Comparison of ENCODE assay signal across 10 mouse cellular contexts in the genomic region with DNA sequence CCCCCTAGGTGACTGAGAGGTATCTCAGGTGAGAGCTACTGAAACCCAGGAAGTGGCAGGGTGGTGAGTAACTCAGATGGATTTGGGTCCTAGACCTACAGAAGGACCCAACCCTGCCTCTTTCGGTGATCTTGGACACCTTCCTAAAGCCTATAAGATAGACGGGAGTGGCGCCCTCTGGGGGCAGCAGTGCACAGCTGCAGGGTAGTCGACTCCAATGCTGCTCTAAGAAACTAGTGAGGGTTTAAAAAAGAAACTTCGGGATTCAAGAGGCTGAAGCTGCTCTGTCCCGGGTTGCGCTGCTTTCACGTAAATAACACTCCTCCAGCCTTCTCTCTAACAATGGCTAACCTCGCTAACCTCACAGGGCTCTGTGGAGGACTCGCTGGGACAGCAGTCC. TPM values are rescaled to one million over a fixed set of nuclear protein-coding genes. Genes with fewer than 3 reads are reported as not detected.
A peak's percentile ranks its signal among the peaks of the same experiment; 100 is the strongest.
DNase-seq lines count a peak whose midpoint lies in the region; ATAC-seq and TF ChIP-seq lines count a peak whose summit lies in the region.
"Had no signal": no experiment of that assay in that cellular context is flagged by ENCODE, and none has a peak within 500 bp of the region (broad histone marks: within the 10 kb centered on the region; RNA-seq: fewer than 3 reads in every experiment).

No protein-coding gene starts in this region.

- TF ChIP-seq EP300 in MEL (IDR thresholded peaks at IDR 0.05; ENCODE audit: low read depth in 1 of 2, low read length in 2 of 2), result no peak

- H3K9ac ChIP-seq in MEL (ENCODE audit: control insufficient read depth, low read depth, low read length, poor library complexity, severe bottlenecking), result no peak overlapping the region
- H3K9ac ChIP-seq in embryonic facial prominence, embryonic 11.5 days (replicated peaks; ENCODE audit: low read length), result no peak overlapping the region
- H3K9ac ChIP-seq: embryonic facial prominence, embryonic 15.5 days had no signal

- no peaks in the 10 kb centered on the region for H3K79me2 ChIP-seq in MEL (ENCODE audit: control insufficient read depth, insufficient read depth, low read length, poor library complexity)

- ATAC-seq in embryonic facial prominence, embryonic 11.5 days (replicated peaks; ENCODE audit: insufficient number of reproducible peaks, low FRiP score, low TSS enrichment, low read depth), result no peak

- no peak overlapping the region for H3K4me2 ChIP-seq in embryonic facial prominence, embryonic 11.5 days (ENCODE audit: low read depth, low read length)
- H3K4me2 ChIP-seq: embryonic facial prominence, embryonic 15.5 days had no signal

- no peaks in the 10 kb centered on the region for H3K27me3 ChIP-seq in kidney, adult 2 months (replicated peaks; ENCODE audit: control insufficient read depth, insufficient read depth, low read length)
- H3K27me3 ChIP-seq in MEL (ENCODE audit: control insufficient read depth in 1 of 2, insufficient read depth in 2 of 2, low read length in 2 of 2), result no peaks in the 10 kb centered on the region; a peak in 1 of 4 replicates
- H3K27me3 ChIP-seq in embryonic facial prominence, embryonic 11.5 days (ENCODE audit: control insufficient read depth, insufficient read depth, low read length), result no peaks in the 10 kb centered on the region
- H3K27me3 ChIP-seq: embryonic facial prominence, embryonic 15.5 days had no signal

- H3K36me3 ChIP-seq in kidney, adult 2 months (ENCODE audit: control insufficient read depth, insufficient read depth, low read length), result no peaks in the 10 kb centered on the region
- H3K36me3 ChIP-seq in MEL (ENCODE audit: control insufficient read depth in 1 of 2, insufficient read depth in 2 of 2, low read length in 2 of 2), result no peaks in the 10 kb centered on the region
- H3K36me3 ChIP-seq in embryonic facial prominence, embryonic 11.5 days (replicated peaks; ENCODE audit: control insufficient read depth, insufficient read depth, low read depth, low read length), result no peaks in the 10 kb centered on the region
- H3K36me3 ChIP-seq: embryonic facial prominence, embryonic 15.5 days had no signal

- H3K4me3 ChIP-seq in kidney, adult 2 months (ENCODE audit: insufficient read depth, low read depth, low read length), result no peak overlapping the region
- no peak overlapping the region for H3K4me3 ChIP-seq in MEL (ENCODE audit: control insufficient read depth in 1 of 2, insufficient read depth in 1 of 2, low read depth in 2 of 2, low read length in 2 of 2)
- H3K4me3 ChIP-seq in embryonic facial prominence, embryonic 11.5 days (ENCODE audit: low read depth, low read length), result no peak overlapping the region
- H3K4me3 ChIP-seq: embryonic facial prominence, embryonic 15.5 days had no signal

- TF ChIP-seq RAD21 in MEL (IDR thresholded peaks at IDR 0.05; ENCODE audit: low read depth, low read length), result peak; percentile 20

- H3K9me3 ChIP-seq in MEL (replicated peaks; ENCODE audit: insufficient read depth, low read length), result no peaks in the 10 kb centered on the region
- no peaks in the 10 kb centered on the region for H3K9me3 ChIP-seq in embryonic facial prominence, embryonic 11.5 days (replicated peaks; ENCODE audit: control insufficient read depth, low read length)
- H3K9me3 ChIP-seq: embryonic facial prominence, embryonic 15.5 days had no signal

- TF ChIP-seq POLR2A in kidney, adult 2 months (IDR thresholded peaks at IDR 0.05; ENCODE audit: low read depth, low read length), result no peak
- no peak for TF ChIP-seq POLR2A in MEL (IDR thresholded peaks at IDR 0.05; ENCODE audit: control insufficient read depth in 1 of 2, insufficient read depth in 1 of 2, low read depth in 1 of 2, low read length in 2 of 2, poor library complexity in 1 of 2)

- TF ChIP-seq CTCF in kidney, adult 2 months (conservative IDR thresholded peaks at IDR 0.05; ENCODE audit: insufficient read depth, insufficient read length, low read depth, low read length), result peak; percentile 59
- peak; percentile 70 to 84 (median 73) for TF ChIP-seq CTCF in MEL (IDR thresholded peaks at IDR 0.05 in 2 of 3, conservative IDR thresholded peaks at IDR 0.05 in 1 of 3; ENCODE audit: control insufficient read depth in 1 of 3, insufficient read depth in 1 of 3, low read depth in 2 of 3, low read length in 3 of 3, poor library complexity in 1 of 3, severe bottlenecking in 1 of 3)

- H3K27ac ChIP-seq in kidney, adult 2 months (ENCODE audit: insufficient read depth, low read depth, low read length), result no peak overlapping the region
- H3K27ac ChIP-seq in MEL (ENCODE audit: control insufficient read depth, low read depth, low read length), result no peak overlapping the region
- H3K27ac ChIP-seq in embryonic facial prominence, embryonic 11.5 days (replicated peaks; ENCODE audit: low read depth, low read length), result no peak overlapping the region
- H3K27ac ChIP-seq: embryonic facial prominence, embryonic 15.5 days had no signal

- DNase-seq in kidney, adult 2 months, result no peak
- DNase-seq in kidney, postnatal 14 days, result no peak
- DNase-seq in MEL (ENCODE audit: low read depth, low spot score), result peak; percentile 37
- peak; percentile 51 for DNase-seq in embryonic facial prominence, embryonic 11.5 days (ENCODE audit: low spot score)
- peak; percentile 50 for DNase-seq in lung, postnatal 36 days
- peak; percentile 82 for DNase-seq in thymus, postnatal 14 days
- DNase-seq in frontal cortex, adult 2 months (ENCODE audit: extremely low spot score in 1 of 2, low spot score in 1 of 2), result no peak
- DNase-seq in layer of hippocampus, adult 8-10 months (ENCODE audit: low spot score in 2 of 2), result no peak

- H3K4me1 ChIP-seq in kidney, adult 2 months (ENCODE audit: control insufficient read depth, insufficient read depth, low read length), result peaks cover 7% of the 10 kb centered on the region
- no peaks in the 10 kb centered on the region for H3K4me1 ChIP-seq in MEL (ENCODE audit: control insufficient read depth in 1 of 2, insufficient read depth in 2 of 2, low read length in 2 of 2)
- no peaks in the 10 kb centered on the region for H3K4me1 ChIP-seq in embryonic facial prominence, embryonic 11.5 days (ENCODE audit: control insufficient read depth, insufficient read depth, low read length)
- H3K4me1 ChIP-seq: embryonic facial prominence, embryonic 15.5 days had no signal

- WGBS in kidney, adult 2 months, result 41% methylated on average over 10 of the region's 10 CpGs
- WGBS in embryonic facial prominence, embryonic 11.5 days, result 30% methylated on average over 10 of the region's 10 CpGs

TF ChIP-seq in MEL, 35 proteins besides CTCF, POLR2A, EP300 and RAD21:
- TF ChIP-seq MXI1 (IDR thresholded peaks at IDR 0.05; ENCODE audit: low read depth, low read length) (no peak), TAL1 (IDR thresholded peaks at IDR 0.05; ENCODE audit: low read length) (no peak), ZMIZ1 (IDR thresholded peaks at IDR 0.05; ENCODE audit: low read depth, low read length) (no peak), ZC3H11A (IDR thresholded peaks at IDR 0.05; ENCODE audit: low read depth, low read length) (0 out of 2 replicates have a peak, but pooled peaks have one; percentile 7), SMC3 (IDR thresholded peaks at IDR 0.05; ENCODE audit: low read depth, low read length) (peak; percentile 71), ELF1 (IDR thresholded peaks at IDR 0.05; ENCODE audit: low read depth, low read length) (no peak)

RNA-seq across cellular contexts. Expression of gene Opalin, which starts 23.4 kb away (rescaled TPM):
- polyA plus RNA-seq in kidney, adult 2 months (2012; rRNA removed), result not detected in 2 replicates
- total RNA-seq in MEL (2012; rRNA removed), result not detected in 2 replicates
- not detected for polyA plus RNA-seq in MEL (2012; ENCODE audit: insufficient read depth in 1 of 2, insufficient read length in 2 of 2, low read depth in 1 of 2, low replicate concordance in 2 of 2, missing spikeins in 1 of 2)
- not detected in 2 replicates for polyA plus RNA-seq in embryonic facial prominence, embryonic 11.5 days (2014; fragmentation: Nextera tagmentation; extraction: Ambion mirVana)
- 17.0 and 19.5 TPM in 2 replicates for polyA plus RNA-seq in frontal cortex, adult 2 months (2012; rRNA removed)
- total RNA-seq in layer of hippocampus, adult 8-10 months (2022), result 10 to 100 TPM in 3 of 4 experiments, 1 to 10 TPM in 1; 9.9 to 20.3 (median 15.4) TPM
- polyA plus RNA-seq: embryonic facial prominence, embryonic 15.5 days; liver, embryonic 16.5 days had no signal

RNA-seq across cellular contexts. Expression of gene Dntt, which starts 24.5 kb away (rescaled TPM):
- polyA plus RNA-seq in kidney, adult 2 months (2012; rRNA removed), result 0.08 TPM in 1 of 2 replicates, not detected in the other
- total RNA-seq in MEL (2012; rRNA removed), result not detected in 2 replicates
- not detected for polyA plus RNA-seq in MEL (2012; ENCODE audit: insufficient read depth in 1 of 2, insufficient read length in 2 of 2, low read depth in 1 of 2, low replicate concordance in 2 of 2, missing spikeins in 1 of 2)
- not detected in 2 replicates for polyA plus RNA-seq in embryonic facial prominence, embryonic 11.5 days (2014; fragmentation: Nextera tagmentation; extraction: Ambion mirVana)
- polyA plus RNA-seq in frontal cortex, adult 2 months (2012; rRNA removed), result 0.06 and 0.12 TPM in 2 replicates
- total RNA-seq in layer of hippocampus, adult 8-10 months (2022), result under 1 TPM in 1 of 4 experiments, not detected in 3; 0.23 TPM
- polyA plus RNA-seq: liver, embryonic 16.5 days had no signal

RNA-seq across cellular contexts. Expression of gene Blnk, which starts 59.2 kb away (rescaled TPM):
- polyA plus RNA-seq in kidney, adult 2 months (2012; rRNA removed), result 13.1 and 16.5 TPM in 2 replicates
- not detected in 2 replicates for total RNA-seq in MEL (2012; rRNA removed)
- polyA plus RNA-seq in MEL (2012; ENCODE audit: insufficient read depth in 1 of 2, insufficient read length in 2 of 2, low read depth in 1 of 2, low replicate concordance in 2 of 2, missing spikeins in 1 of 2), result not detected
- 1.2 and 1.4 TPM in 2 replicates for polyA plus RNA-seq in embryonic facial prominence, embryonic 11.5 days (2014; fragmentation: Nextera tagmentation; extraction: Ambion mirVana)
- polyA plus RNA-seq in frontal cortex, adult 2 months (2012; rRNA removed), result 6.9 and 7.2 TPM in 2 replicates
- total RNA-seq in layer of hippocampus, adult 8-10 months (2022), result 10 to 100 TPM in 2 of 4 experiments, 1 to 10 TPM in 2; 7.0 to 16.5 (median 11.2) TPM

Comparison
In these comparisons a context has a peak if more than half of its experiments do, and no peak if none do; other contexts are left out.
1. DNase-seq: peak in MEL (single experiment), embryonic facial prominence, embryonic 11.5 days (single experiment), lung, postnatal 36 days (single experiment) and thymus, postnatal 14 days (single experiment); none in kidney, adult 2 months (single experiment), kidney, postnatal 14 days (single experiment), frontal cortex, adult 2 months (0 of 2) and layer of hippocampus, adult 8-10 months (0 of 2).
2. RNA of gene Opalin, which starts 23.4 kb away (polyA plus RNA-seq): 17.0 to 19.5 TPM in frontal cortex, adult 2 months; not detected in MEL, not detected in kidney, adult 2 months and not detected in embryonic facial prominence, embryonic 11.5 days; every median in the first group is over 10 times any median in the second.